Mouse (Mus musculus): ENCODE data around the gene Zbtb4. TPM values are rescaled to one million over a fixed set of nuclear protein-coding genes. Genes with fewer than 3 reads are reported as not detected.
"Not testable (repeated sequence)": the region's sequence is repeated elsewhere in the genome, so short reads cannot be mapped to it uniquely, and the experiment has no call there.

The Zbtb4 gene
- 2.3 and 2.4 TPM in 2 replicates for polyA plus RNA-seq (2015; fragmentation: Nextera tagmentation; extraction: Ambion mirVana)

- WGBS: 18% methylated on average over 39 of the region's 55 CpGs
- no peaks in the 10 kb centered on the region for H3K9me3 ChIP-seq
- peak within 1 kb of the TSS; percentile 90 for H3K27ac ChIP-seq
- peak within 1 kb of the TSS; percentile 93 for H3K9ac ChIP-seq
- peak within 1 kb of the TSS; percentile 81 for H3K4me2 ChIP-seq (replicated peaks)
- ATAC-seq: peak; percentile 72
- peak within 1 kb of the TSS; percentile 95 for H3K4me3 ChIP-seq (replicated peaks)
- no peaks in the 10 kb centered on the region for H3K27me3 ChIP-seq (replicated peaks)
- H3K4me1 ChIP-seq (replicated peaks): peaks cover 24% of the 10 kb centered on the region
- no peaks in the 10 kb centered on the region for H3K36me3 ChIP-seq
These were observed at the start of gene Zbtb4 for GRCm38 (mm10) chr11:69765221-69766125. Gene Zbtb4 (plus strand): TSS chr11:69765912.

- Histone ChIP-seq H3K27ac (no peak overlapping the region), H3K9ac (no peak overlapping the region)
These were observed 49.8 kb upstream of the Zbtb4 start for GRCm38 (mm10) chr11:69715929-69716328.

GRCm38 (mm10) chr11:69716953-69717352 lies 48.8 kb upstream of the Zbtb4 start:
- 67% methylated on average over 4 of the region's 4 CpGs for WGBS
- no peak overlapping the region for H3K4me2 ChIP-seq (replicated peaks)
- no peak for ATAC-seq

More at GRCm38 (mm10) chr11:69715929-69716328, 49.8 kb upstream of the Zbtb4 start:
- 0 out of 2 replicates have a peak, but pooled peaks have one; percentile 37 for ATAC-seq
- Histone ChIP-seq H3K9me3 (no peaks in the 10 kb centered on the region), H3K4me1 (replicated peaks) (peaks cover 11% of the 10 kb centered on the region; the same call in 1 of the 2 replicates), H3K4me2 (replicated peaks) (no peak overlapping the region), H3K27me3 (replicated peaks) (no peaks in the 10 kb centered on the region), H3K4me3 (replicated peaks) (no peak overlapping the region), H3K36me3 (no peaks in the 10 kb centered on the region)
- 13% methylated on average over 5 of the region's 5 CpGs for WGBS

GRCm38 (mm10) chr11:69718661-69719060 lies 47.1 kb upstream of the Zbtb4 start:
- Histone ChIP-seq H3K27me3 (replicated peaks) (no peaks in the 10 kb centered on the region), H3K4me2 (replicated peaks) (peak overlapping the region; percentile 41; the same call in 1 of the 2 replicates), H3K36me3 (no peaks in the 10 kb centered on the region), H3K9me3 (no peaks in the 10 kb centered on the region), H3K27ac (0 out of 2 replicates have a peak overlapping the region, but pooled peaks have one; percentile 9), H3K9ac (no peak overlapping the region), H3K4me3 (replicated peaks) (no peak overlapping the region), H3K4me1 (replicated peaks) (peaks cover 11% of the 10 kb centered on the region; the same call in 1 of the 2 replicates)
- peak; percentile 79 for ATAC-seq
- 24% methylated on average over 15 of the region's 15 CpGs for WGBS

More at GRCm38 (mm10) chr11:69716953-69717352, 48.8 kb upstream of the Zbtb4 start:
- no peak overlapping the region for H3K9ac ChIP-seq
- H3K27ac ChIP-seq: no peak overlapping the region
- H3K4me3 ChIP-seq (replicated peaks): no peak overlapping the region
- peaks cover 11% of the 10 kb centered on the region; the same call in 1 of the 2 replicates for H3K4me1 ChIP-seq (replicated peaks)
- H3K27me3 ChIP-seq (replicated peaks): no peaks in the 10 kb centered on the region
- no peaks in the 10 kb centered on the region for H3K36me3 ChIP-seq
- no peaks in the 10 kb centered on the region for H3K9me3 ChIP-seq

GRCm38 (mm10) chr11:69719423-69719822 lies 46.3 kb upstream of the Zbtb4 start:
- no peak overlapping the region for H3K4me3 ChIP-seq (replicated peaks)
- H3K36me3 ChIP-seq: no peaks in the 10 kb centered on the region
- H3K27ac ChIP-seq: no peak overlapping the region
- no peak overlapping the region for H3K4me2 ChIP-seq (replicated peaks)
- WGBS: 72% methylated on average over 6 of the region's 6 CpGs
- peaks cover 11% of the 10 kb centered on the region; the same call in 1 of the 2 replicates for H3K4me1 ChIP-seq (replicated peaks)
- H3K9me3 ChIP-seq: no peaks in the 10 kb centered on the region
- H3K9ac ChIP-seq: no peak overlapping the region
- ATAC-seq: no peak
- H3K27me3 ChIP-seq (replicated peaks): no peaks in the 10 kb centered on the region

GRCm38 (mm10) chr11:69720852-69721251 lies 44.9 kb upstream of the Zbtb4 start:
- 59% methylated on average over 6 of the region's 6 CpGs for WGBS
- H3K36me3 ChIP-seq: no peaks in the 10 kb centered on the region
- H3K4me1 ChIP-seq (replicated peaks): peaks cover 7% of the 10 kb centered on the region; the same call in 1 of the 2 replicates
- H3K9ac ChIP-seq: no peak overlapping the region
- H3K9me3 ChIP-seq: no peaks in the 10 kb centered on the region
- H3K4me2 ChIP-seq (replicated peaks): no peak overlapping the region
- H3K27me3 ChIP-seq (replicated peaks): no peaks in the 10 kb centered on the region
- no peak for ATAC-seq
- no peak overlapping the region for H3K27ac ChIP-seq
- H3K4me3 ChIP-seq (replicated peaks): no peak overlapping the region

GRCm38 (mm10) chr11:69723074-69723473 lies 42.6 kb upstream of the Zbtb4 start:
- Histone ChIP-seq H3K4me3 (replicated peaks) (no peak overlapping the region), H3K4me1 (replicated peaks) (peaks cover 4% of the 10 kb centered on the region; the same call in 1 of the 2 replicates), H3K9me3 (no peaks in the 10 kb centered on the region), H3K36me3 (no peaks in the 10 kb centered on the region), H3K9ac (no peak overlapping the region), H3K27me3 (replicated peaks) (no peaks in the 10 kb centered on the region), H3K27ac (no peak overlapping the region), H3K4me2 (replicated peaks) (no peak overlapping the region)
- WGBS: 41% methylated on average over 2 of the region's 2 CpGs
- ATAC-seq: no peak

- 42% methylated on average over 5 of the region's 5 CpGs for WGBS
- H3K27ac ChIP-seq: no peak overlapping the region
- no peak for ATAC-seq
These were observed 39.8 kb upstream of the Zbtb4 start for GRCm38 (mm10) chr11:69725951-69726350.

GRCm38 (mm10) chr11:69729063-69729462 lies 36.6 kb upstream of the Zbtb4 start:
- H3K9me3 ChIP-seq: no peaks in the 10 kb centered on the region
- H3K36me3 ChIP-seq: peaks cover 3% of the 10 kb centered on the region
- H3K4me2 ChIP-seq (replicated peaks): no peak overlapping the region
- H3K27ac ChIP-seq: no peak overlapping the region
- no peaks in the 10 kb centered on the region for H3K27me3 ChIP-seq (replicated peaks)
- ATAC-seq: no peak
- H3K9ac ChIP-seq: no peak overlapping the region
- no peak overlapping the region for H3K4me3 ChIP-seq (replicated peaks)
- no peaks in the 10 kb centered on the region for H3K4me1 ChIP-seq (replicated peaks)
- WGBS: 35% methylated on average over 3 of the region's 3 CpGs

More at GRCm38 (mm10) chr11:69725951-69726350, 39.8 kb upstream of the Zbtb4 start:
- no peak overlapping the region for H3K4me3 ChIP-seq (replicated peaks)
- H3K27me3 ChIP-seq (replicated peaks): no peaks in the 10 kb centered on the region
- H3K4me1 ChIP-seq (replicated peaks): no peaks in the 10 kb centered on the region
- no peaks in the 10 kb centered on the region for H3K9me3 ChIP-seq
- H3K4me2 ChIP-seq (replicated peaks): no peak overlapping the region
- no peak overlapping the region for H3K9ac ChIP-seq
- H3K36me3 ChIP-seq: no peaks in the 10 kb centered on the region

GRCm38 (mm10) chr11:69731408-69731807 lies 34.3 kb upstream of the Zbtb4 start:
- H3K9me3 ChIP-seq; H3K4me3 ChIP-seq (replicated peaks); H3K27ac ChIP-seq; H3K4me1 ChIP-seq (replicated peaks); H3K4me2 ChIP-seq (replicated peaks); H3K27me3 ChIP-seq (replicated peaks); ATAC-seq; H3K9ac ChIP-seq: not testable (repeated sequence)
- WGBS: 88% methylated on average over 2 of the region's 3 CpGs
- peaks cover 25% of the 10 kb centered on the region for H3K36me3 ChIP-seq

- Histone ChIP-seq H3K4me3 (replicated peaks) (no peak overlapping the region), H3K27ac (no peak overlapping the region), H3K36me3 (peaks cover 9% of the 10 kb centered on the region), H3K27me3 (replicated peaks) (no peaks in the 10 kb centered on the region), H3K4me1 (replicated peaks) (peaks cover 20% of the 10 kb centered on the region), H3K4me2 (replicated peaks) (no peak overlapping the region), H3K9ac (no peak overlapping the region), H3K9me3 (no peaks in the 10 kb centered on the region)
- WGBS: 58% methylated on average over 3 of the region's 3 CpGs
- ATAC-seq: no peak
These were observed 14.1 kb upstream of the Zbtb4 start for GRCm38 (mm10) chr11:69751635-69752034.

- Histone ChIP-seq H3K9me3 (no peaks in the 10 kb centered on the region), H3K27me3 (replicated peaks) (no peaks in the 10 kb centered on the region), H3K4me2 (replicated peaks) (no peak overlapping the region), H3K4me3 (replicated peaks) (no peak overlapping the region), H3K36me3 (0 out of 2 replicates have a peak, but pooled peaks cover 3% of the 10 kb centered on the region), H3K9ac (no peak overlapping the region), H3K4me1 (replicated peaks) (peaks cover 26% of the 10 kb centered on the region), H3K27ac (no peak overlapping the region)
- no peak for ATAC-seq
These were observed 13.0 kb upstream of the Zbtb4 start for GRCm38 (mm10) chr11:69752686-69753085.

All from intestine, embryonic 15.5 days (tissue).